Mouse (Mus musculus): ENCODE results near the gene AA986860.

The AA986860 gene

DNA sequence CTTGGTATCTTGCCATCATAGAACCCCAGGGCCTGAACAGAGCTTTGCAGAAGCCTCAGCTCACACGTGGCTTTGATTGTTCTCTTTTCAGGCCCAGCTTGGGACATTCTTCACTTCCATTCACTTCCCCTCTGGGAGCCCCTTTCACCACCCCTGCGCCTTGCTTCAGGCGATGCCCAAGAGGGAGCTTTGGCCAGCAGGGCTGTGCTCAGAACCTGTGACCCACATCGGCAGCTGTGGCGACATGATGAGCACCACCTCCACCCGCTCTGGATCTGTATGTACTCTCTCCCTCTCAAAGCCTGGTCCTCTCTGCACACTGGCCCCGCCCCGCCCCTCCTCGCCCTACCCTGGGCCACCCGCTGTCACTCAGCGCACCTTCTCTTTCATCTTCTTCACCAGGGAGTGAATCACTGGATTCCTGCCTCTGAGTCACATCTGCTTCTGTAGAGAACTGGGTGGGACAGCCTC lies 5.7 kb downstream of the AA986860 start:
- DNase-seq, result no peak

DNA sequence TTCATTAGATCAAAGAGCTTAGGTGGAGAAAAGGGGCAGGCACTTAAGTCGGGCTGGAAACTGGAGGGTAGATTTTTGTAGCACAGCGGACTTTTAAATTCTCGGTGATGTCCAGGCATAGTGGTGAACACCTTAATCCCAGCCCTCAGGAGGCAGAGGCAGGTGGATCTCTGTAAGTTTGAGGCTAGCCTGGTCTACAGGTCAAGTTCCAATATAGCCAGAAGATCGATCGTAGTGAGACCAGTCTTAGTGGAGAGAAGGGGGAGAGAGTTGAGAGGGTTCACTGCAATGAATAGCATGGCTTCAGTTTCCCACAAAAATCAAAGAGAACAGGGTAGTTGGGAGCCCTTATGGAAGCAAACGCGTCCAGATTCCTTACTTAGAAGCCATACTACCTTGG lies 6.1 kb downstream of the AA986860 start:
- DNase-seq, result no peak

DNA sequence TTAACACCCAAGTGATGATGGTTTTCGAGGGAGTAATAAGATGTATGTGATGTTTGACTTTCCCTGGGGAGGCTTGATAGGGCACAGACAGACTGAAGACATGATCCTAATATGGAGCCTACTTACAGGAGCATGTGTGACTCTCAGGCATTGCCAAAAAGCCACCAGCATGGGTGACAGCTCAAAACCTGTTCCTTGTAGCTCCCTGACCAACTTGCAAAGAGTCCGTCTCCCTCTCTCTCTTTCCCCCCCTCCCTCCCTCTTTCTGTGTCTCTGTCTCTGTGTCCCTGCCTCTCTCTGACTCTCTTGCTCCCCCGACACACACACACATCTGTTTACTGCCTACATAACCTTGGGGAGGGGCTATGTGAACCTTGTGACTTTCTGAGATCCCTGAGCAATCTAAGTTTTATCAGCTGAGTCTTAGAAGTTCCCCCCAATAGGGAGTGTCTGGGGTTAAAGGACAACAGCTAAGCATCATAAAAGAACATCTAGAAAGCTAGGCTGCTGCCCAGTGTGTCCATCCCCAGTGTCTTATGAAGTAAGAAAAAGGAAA lies 6.9 kb downstream of the AA986860 start:
- no peak for DNase-seq

DNA sequence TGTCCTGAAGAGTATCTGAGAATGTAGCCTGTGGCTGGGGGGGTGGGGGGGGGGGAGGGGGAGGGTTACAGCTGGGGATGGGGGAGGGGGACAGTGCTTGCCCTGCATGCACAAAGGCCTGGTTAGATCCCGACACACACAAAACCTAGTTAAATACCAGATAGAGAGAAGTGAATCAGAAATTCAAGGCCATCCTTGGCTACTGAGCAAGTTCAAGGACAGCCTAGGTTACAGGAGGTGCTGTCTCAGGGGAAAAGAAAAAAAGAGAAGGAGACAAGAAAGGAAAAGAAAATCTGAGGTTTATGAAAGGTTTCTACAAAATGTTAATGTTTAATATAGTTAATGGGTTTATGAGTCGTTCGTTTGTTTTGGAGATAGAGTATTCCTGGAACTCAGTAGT lies 7.9 kb downstream of the AA986860 start:
- DNase-seq, result no peak

DNA sequence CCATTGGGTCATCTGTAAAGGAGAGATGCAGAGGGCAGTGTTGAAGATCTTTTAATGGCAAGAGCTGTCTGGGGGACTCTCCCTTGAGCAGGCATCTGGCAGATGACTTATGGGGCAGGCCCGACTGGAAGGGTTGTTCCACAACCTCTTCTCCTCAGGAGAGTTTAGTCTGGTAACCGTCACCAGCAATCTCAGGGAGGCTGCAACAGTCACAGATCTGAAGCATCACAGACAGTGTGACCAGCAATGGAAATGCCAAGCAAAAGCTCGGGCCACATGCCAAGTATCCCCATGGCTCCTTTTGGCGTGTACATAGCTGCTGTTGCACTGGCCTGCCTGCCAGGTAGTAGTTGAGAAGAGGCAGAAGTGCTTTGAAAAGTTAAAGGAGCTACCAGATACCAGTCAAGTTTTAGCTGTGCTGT lies 8.5 kb downstream of the AA986860 start:
- DNase-seq, result peak in 1 of 2 experiments; percentile 53

DNA sequence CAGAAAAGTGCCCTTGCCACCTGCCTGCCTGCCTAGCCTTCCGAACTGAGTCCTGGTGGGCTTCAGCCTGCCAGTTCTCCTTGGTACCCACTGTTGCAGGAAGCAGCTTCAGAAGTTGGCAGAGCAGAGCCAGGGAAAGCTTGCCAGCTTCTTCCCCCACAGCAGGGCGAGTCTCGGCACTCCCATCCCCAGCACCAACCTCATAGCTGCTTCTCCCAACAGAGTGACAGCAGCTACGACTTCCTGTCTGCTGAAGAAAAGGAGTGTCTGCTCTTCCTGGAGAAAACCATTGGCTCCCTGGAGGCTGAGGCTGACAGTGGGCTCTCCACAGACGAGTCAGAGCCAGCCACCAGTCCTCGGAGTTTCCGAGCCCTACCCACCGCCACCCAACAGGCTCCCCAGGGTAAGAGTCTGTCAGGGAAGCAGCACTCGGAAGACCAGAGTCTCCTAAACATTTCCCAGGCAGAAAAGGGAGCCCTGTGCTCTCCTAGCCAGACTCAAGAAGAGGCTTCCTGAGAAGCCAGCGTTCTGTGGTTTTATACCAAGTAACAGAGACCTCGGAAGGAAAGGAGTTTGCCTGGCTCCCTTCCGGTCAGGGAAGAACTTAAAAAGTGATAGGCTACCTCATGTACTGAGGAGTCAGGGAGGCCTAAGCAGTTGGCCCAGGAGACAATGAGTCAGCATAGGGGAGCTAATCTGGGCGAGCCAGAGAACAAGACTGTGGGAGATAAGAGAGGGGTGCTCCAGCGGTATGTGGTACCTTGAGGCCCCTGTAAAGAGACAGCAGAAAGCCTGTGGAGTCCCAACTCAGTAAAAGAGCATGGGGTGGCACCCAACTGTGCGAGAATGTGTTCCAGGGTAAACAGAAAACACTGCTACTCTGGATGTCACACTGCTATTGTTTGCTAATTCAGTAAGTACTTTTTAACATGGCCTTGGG lies 9.3 kb downstream of the AA986860 start:
- DNase-seq, result peak; percentile 51 to 67

- DNase-seq, result no peak
Measured at GRCm38 (mm10) chr1:130742201-130742600, 10.4 kb downstream of the AA986860 start.

- no peak for DNase-seq
Measured at GRCm38 (mm10) chr1:130743775-130744174, 12.0 kb downstream of the AA986860 start.

- DNase-seq, result no peak
Measured at GRCm38 (mm10) chr1:130744217-130744616, 12.4 kb downstream of the AA986860 start.

DNA sequence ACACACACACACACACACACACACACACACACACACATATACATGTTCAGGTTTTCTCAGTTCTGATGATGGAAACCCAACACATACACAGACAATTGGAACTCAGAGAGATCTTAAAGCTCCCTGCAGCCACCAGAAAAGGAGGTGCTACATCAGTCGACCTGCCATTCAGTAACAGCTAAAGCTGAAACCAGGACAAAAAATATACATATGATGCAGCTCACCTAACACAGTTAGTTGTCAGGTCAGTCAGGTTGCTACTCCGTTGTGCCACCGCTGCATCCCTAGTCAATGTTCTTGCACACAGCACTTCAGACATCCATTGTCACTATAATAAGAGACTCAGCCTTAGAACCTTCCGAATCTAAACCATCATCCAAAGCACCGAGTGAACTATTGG lies 13.2 kb downstream of the AA986860 start:
- no peak for DNase-seq

DNA sequence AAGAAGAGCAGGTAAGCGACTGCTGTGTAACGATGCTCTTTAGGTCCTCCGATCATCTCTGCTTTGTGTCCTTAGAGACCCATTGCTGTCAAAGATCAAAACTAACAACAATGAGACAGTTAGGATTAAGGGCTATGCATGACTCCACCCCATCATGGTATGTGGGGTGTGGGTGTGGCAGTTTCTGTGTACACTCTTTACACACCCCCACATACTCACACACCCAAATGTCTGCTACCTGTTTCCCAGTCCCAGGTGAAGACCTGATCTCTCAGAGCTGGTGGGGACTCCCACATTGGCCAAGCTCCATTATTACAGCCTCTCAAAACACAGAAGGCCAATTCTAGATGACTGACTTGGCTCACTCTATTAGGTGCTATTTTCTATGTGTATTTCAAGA lies 13.8 kb downstream of the AA986860 start:
- no peak for DNase-seq

GRCm38 (mm10) chr1:130746819-130747218 lies 15.0 kb downstream of the AA986860 start:
- no peak for DNase-seq

- peak in 1 of 2 experiments; percentile 40 for DNase-seq
Measured at GRCm38 (mm10) chr1:130759689-130760088, 27.9 kb downstream of the AA986860 start.

DNA sequence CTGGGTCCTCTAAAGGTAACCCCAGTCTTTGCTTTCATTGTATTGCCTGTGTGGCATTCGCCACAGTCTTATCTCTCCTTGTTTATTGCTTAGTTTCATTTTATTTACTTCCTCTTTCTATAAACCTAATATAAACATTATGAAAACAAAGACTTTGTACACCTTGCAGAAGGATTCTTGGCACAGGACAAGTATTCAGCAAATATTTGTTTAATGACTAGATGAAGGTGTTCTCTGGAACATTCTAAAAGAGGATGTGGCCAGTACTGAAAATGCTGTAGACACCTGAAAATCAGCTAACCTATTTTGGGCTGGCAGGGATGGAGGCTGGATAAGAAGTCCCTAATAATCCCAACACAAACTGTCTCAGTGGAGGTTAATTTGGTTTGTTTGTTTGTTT lies 29.8 kb downstream of the AA986860 start:
- no peak for DNase-seq

DNA sequence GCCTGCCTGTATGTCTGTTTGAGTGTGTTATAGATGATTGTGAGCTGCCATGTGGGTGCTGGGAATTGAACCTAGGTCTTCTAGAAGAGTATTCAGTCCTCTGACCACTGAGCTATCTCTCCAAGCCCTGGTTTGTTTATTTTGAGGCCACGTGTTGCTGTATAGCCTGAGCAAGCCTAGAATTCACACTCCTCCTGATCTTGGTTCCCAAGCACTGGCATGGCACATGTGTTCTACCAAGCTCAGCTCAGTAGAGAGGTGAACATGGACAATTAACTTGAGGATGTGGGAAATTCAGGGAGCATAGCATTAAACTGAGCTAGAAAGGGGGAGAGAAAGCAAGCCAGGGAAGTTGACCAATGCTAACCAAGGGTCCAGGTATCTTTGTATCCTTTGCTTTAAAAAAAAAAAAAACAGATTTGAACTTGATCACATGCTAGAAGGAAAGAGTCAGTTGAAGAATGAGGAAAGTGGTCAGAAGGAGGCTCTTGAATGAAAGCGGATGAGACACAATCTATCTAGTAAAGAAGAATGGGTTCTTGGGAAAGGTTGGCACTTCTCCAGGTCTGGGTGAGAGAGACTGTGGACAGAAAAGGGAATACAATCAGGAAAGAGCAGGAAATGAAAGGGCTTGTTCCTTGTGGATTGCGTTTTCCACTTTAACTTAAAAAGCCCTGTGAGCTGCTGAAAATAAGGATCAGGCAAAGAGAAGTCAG lies 30.4 kb downstream of the AA986860 start:
- no peak for DNase-seq

DNA sequence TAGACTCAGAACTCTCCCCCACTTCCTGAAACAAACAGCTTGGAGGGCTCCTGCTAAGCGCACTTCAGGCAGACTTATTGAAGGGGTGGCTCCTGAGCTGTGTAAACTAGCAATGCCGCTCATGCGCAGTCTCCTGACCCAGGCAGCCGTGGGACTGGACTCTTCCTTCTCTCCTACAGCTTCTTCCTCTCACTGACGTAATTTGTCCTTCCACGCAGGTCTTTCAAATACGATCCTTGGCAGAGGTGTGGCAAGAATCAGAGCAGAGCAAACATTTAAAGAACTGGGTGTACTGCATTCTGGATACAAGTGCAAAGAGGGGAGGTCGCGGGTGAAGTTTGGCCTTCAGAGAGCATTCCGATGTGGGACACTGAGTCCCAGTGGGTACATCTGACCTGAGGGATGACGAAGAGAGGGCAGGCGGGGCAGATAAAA lies 32.3 kb downstream of the AA986860 start:
- peak; percentile 83 to 93 for DNase-seq

- DNase-seq, result peak; percentile 34 to 42
Measured at GRCm38 (mm10) chr1:130767066-130767465, 35.3 kb downstream of the AA986860 start.

DNA sequence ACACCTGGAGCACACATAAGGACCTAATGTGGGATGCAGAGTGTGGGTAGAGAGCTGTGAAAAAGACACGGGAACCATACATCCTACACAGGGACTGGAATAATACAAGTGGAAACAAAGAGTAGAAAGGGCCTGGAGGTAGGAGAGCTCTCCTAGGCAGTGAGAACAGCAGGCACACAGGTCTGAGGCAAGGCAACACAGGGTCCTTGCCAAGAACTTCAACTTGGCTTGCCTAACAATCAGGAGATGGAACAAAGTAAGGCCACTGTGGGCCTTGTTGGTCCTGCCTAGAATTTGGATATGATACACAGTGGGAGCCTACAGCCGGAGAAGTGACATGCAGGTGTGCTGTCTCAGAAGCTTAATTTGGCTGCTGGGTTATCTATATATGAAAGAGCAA lies 38.1 kb downstream of the AA986860 start:
- no peak for DNase-seq

- DNase-seq, result peak; percentile 71 to 88
Measured at GRCm38 (mm10) chr1:130770487-130770886, 38.7 kb downstream of the AA986860 start.

GRCm38 (mm10) chr1:130770981-130771494 lies 39.3 kb downstream of the AA986860 start:
- no peak for DNase-seq

GRCm38 (mm10) chr1:130775234-130775633 lies 43.5 kb downstream of the AA986860 start:
- DNase-seq, result no peak

DNA sequence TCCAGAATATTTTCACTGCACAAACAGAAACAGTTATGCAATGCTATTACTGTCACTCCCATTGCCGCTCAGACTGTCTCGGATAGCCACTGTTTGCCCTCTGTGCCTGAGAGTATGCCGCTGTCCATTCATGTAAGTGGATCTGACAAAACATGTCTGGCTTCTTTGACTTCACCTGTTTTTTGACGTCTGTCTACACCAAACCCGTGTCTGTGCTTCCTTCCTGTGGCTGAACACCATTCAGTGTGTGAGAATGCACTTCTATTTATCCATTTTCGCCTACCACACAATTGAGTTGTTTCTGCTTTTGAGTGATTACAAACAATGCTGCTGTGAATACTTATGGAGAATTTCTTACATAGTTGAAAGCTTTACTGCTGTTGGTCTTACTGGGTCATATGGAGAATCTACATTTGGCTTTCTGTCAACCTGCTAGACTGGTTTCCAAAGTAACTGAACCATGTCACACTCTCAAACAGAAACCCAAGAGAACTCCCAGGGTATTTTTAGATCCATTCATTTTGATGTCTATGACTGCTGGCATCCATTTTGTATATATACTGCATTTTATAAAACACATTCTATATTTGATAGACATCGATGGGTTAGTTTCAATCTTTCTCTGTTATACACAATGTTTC lies 44.0 kb downstream of the AA986860 start:
- DNase-seq, result no peak

DNA sequence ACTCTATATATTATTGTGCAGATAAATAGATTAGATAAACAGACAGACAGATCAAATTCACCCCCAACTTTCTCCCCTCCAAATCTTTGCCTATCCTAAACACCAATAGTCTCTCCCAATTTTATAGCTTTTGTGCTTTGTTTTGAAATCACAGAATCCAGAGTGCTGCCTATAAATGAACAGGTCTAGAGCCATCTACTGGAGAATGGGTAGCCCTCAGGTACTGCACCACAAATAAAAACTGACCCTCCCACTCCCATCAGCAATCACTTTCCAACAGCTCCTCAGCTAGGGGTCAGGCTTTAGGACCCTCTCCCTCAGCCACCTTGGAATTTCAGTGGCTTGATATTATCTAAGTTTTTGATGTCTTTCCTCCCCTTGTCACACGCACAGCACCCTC lies 44.9 kb downstream of the AA986860 start:
- no peak for DNase-seq

Measured in lung, postnatal 4 days (tissue).